Mouse (Mus musculus) heart, embryonic 15.5 days (tissue): ENCODE data around the gene Ly6g5b. TPM values are rescaled to one million over a fixed set of nuclear protein-coding genes. Genes with fewer than 3 reads are reported as not detected.

Experiments used
- ATAC-seq: fragments of 200-750 bp; cut with Nextera tagmentation; replicated peaks from 2 replicates; pipeline ENCODE4 v1.8.0; 2017; ENCODE audit warnings: low read depth, moderate TSS enrichment; ENCODE audit not compliant: insufficient number of reproducible peaks, insufficient read depth, low FRiP score
- H3K27ac ChIP-seq: fragments of 300-500 bp; sonication (generic); 2 replicates; pipeline ENCODE4 v1.5.1; 2015; ENCODE audit warnings: mild to moderate bottlenecking, inconsistent platforms
- H3K27me3 ChIP-seq: fragments of 300-500 bp; sonication (generic); 2 replicates; pipeline ENCODE4 v1.6.1; 2015; ENCODE audit warnings: inconsistent platforms
- H3K36me3 ChIP-seq: fragments of 300-500 bp; sonication (generic); 2 replicates; pipeline ENCODE4 v1.6.1; 2015; ENCODE audit warnings: mild to moderate bottlenecking, inconsistent platforms
- H3K4me1 ChIP-seq: fragments of 300-500 bp; sonication (generic); replicated peaks from 2 replicates; pipeline ENCODE4 v1.6.1; 2015; ENCODE audit warnings: inconsistent platforms
- H3K4me2 ChIP-seq: fragments of 300-500 bp; sonication (generic); 2 replicates; pipeline ENCODE4 v1.6.1; 2015; ENCODE audit warnings: inconsistent platforms, mild to moderate bottlenecking, moderate library complexity
- H3K4me3 ChIP-seq: fragments of 300-500 bp; sonication (generic); 2 replicates; pipeline ENCODE4 v1.5.1; 2015; ENCODE audit warnings: mild to moderate bottlenecking, inconsistent platforms
- H3K9ac ChIP-seq: fragments of 300-500 bp; sonication (generic); 2 replicates; pipeline ENCODE4 v1.6.1; 2015; ENCODE audit warnings: mild to moderate bottlenecking, inconsistent platforms
- H3K9me3 ChIP-seq: fragments of 300-500 bp; sonication (generic); replicated peaks from 2 replicates; pipeline ENCODE4 v1.6.1; 2016; ENCODE audit warnings: inconsistent platforms
- WGBS: fragments of 180-500 bp; shearing (Covaris S2); methylation state at CpG from one replicate; pipeline ENCODE4 v1.1.7; 2015; ENCODE audit warnings: mixed read lengths; 5-methylcytosine and 5-hydroxymethylcytosine counted together
- polyA plus RNA-seq: library from polyadenylated mRNA; unstranded; fragments of >200 nt; fragmentation: Nextera tagmentation; extraction: Ambion mirVana; gene quantifications from 2 replicates; pipeline ENCODE4 v1.2.1, GENCODE M21; 2015

The Ly6g5b gene
- polyA plus RNA-seq, 1 experiment from 2014 or later = 0.31 TPM

DNA sequence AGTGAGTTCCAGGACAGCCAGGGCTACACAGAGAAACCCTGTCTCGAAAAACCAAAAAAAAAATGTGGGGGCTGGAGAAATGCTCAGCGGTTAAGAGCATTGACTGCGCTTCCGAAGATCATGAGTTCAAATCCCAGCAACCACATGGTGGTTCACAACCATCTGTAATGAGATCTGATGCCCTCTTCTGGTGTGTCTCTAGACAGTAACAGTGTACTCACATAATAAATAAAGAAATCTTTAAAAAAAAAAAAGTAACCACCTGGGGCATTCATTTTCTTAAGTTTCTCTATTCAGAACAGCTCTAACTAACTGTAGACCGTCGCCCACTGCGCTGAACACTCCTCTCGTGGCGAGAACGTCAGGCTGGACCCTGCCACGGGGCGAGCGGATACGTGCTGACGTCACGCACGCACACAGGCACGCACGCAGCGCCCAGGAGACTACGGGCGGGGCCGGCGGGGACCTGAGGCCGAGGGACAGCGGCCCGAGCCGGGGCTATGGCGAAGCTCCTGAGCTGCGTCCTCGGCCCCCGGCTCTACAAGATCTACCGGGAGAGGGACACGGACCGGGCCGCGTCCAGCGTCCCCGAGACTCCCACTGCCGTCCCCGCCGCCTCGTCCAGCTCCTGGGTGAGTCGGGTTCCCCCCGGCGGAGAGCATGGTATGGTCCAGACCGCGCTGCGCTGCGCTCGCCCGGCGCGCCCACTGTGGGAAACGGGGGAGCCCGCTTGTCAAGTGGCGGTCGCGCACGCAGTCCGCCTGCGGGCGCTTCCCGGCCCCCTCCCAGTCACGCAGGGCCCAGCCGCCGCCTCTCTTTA lies 26.2 kb downstream of the Ly6g5b start, which contains the start of gene Abhd16a:
Abhd16a (plus strand) TSS at position 439 of the 820 bp plus-strand sequence.
- H3K4me2 ChIP-seq = peak within 1 kb of the TSS; percentile 74
- peak within 1 kb of the TSS; percentile 59 for H3K4me3 ChIP-seq
- H3K9me3 ChIP-seq = no peaks in the 10 kb centered on the region
- H3K4me1 ChIP-seq = peaks cover 11% of the 10 kb centered on the region
- no peaks in the 10 kb centered on the region for H3K27me3 ChIP-seq
- WGBS = 3% methylated on average over 67 of the region's 67 CpGs
- H3K27ac ChIP-seq = peak within 1 kb of the TSS; percentile 95
- ATAC-seq = peak; percentile 97
- peaks cover 22% of the 10 kb centered on the region for H3K36me3 ChIP-seq
- H3K9ac ChIP-seq = peak within 1 kb of the TSS; percentile 82

DNA sequence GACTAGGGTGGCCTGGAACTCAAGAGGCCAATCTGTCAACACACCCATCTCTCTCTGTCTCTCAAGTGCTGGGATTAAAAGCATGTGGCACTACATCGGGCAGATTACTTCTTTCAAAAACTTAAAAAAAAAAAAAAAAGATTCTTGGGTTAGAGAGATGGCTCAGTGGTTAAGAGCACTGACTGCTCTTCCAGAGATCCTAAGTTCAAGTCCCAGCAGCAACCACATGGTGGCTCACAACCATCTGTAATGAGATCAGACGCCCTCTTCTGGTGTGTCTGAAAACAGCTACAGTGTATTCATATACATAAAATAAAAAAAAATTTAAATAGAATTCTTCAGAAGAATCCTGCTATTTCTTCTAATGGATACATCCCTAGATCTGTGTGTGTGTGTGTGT lies 27.1 kb downstream of the Ly6g5b start:
- Histone ChIP-seq H3K4me1 (peaks cover 11% of the 10 kb centered on the region), H3K4me2 (no peak overlapping the region), H3K4me3 (no peak overlapping the region), H3K36me3 (peaks cover 15% of the 10 kb centered on the region), H3K9ac (no peak overlapping the region), H3K27me3 (no peaks in the 10 kb centered on the region), H3K9me3 (no peaks in the 10 kb centered on the region), H3K27ac (no peak overlapping the region)
- WGBS = 29% methylated on average over 2 of the region's 2 CpGs
- ATAC-seq = no peak

DNA sequence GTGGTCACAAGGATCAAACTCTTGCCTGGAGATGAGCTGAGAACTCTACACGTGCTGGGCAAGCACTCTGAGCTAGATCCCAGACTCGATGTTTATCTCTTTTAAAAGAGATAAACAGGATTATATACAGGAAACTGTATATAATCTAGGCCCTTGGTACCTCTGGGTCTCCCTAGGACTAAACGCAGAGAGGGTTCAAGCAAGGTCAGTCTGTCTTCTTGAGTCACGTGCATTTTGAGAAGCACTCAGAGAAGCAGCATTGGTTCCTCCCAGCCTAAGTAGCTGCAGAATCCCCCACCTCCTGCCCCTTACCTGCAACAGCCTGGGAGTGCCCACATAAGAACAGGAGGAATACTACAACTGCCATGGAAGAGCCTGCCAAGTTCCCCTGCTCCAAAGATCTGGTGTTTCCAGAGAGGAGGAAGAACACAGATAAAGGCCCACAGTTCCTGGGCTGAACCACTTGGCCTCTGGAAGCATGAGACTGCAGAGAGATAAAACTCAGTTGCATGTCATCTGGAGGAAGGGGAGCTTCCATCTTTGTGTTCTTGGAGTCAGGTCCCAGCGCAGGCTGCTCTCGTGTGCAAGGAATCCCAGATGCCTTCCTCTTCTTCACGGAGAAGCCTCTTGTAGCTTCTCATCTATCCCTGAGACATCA lies 29.9 kb downstream of the Ly6g5b start, which contains the start of gene Ly6g6f:
Ly6g6f (minus strand) TSS at position 403 of the 658 bp plus-strand sequence.
- 50% methylated on average over 7 of the region's 7 CpGs for WGBS
- Histone ChIP-seq H3K4me3 (no peak within 1 kb of the TSS), H3K9ac (no peak within 1 kb of the TSS), H3K27me3 (0 out of 2 replicates have a peak, but pooled peaks cover 4% of the 10 kb centered on the region), H3K4me2 (no peak within 1 kb of the TSS), H3K9me3 (no peaks in the 10 kb centered on the region), H3K36me3 (no peaks in the 10 kb centered on the region), H3K4me1 (peaks cover 6% of the 10 kb centered on the region), H3K27ac (no peak within 1 kb of the TSS)
- no peak for ATAC-seq

DNA sequence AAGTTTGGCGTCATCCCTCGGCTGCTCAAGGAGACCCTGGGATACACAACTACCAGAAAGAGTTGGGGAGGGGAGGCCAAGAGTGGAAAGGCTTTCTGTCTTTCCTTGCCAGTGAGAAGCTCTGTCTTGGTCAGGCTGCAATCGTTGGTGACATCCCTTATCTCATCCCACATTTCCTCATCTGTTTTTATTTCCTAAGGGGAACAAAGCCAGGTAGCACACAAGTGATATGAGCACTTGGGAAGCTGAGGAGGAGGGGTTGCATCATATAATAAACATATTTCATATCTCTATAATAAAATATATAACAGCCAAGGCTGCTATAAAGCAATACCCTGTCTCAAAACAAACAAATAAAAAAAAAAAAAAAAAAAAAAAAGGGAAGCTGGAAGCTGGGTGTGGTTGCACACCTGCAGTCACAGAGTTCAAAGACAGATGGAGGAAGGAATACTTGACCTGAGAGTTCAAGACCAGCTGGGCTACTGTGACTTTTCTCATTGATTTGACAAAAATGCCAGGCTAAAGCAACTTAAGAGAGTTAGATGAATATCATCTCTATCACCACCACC lies 31.2 kb downstream of the Ly6g5b start:
- Histone ChIP-seq H3K36me3 (no peaks in the 10 kb centered on the region), H3K4me2 (no peak overlapping the region), H3K4me1 (peaks cover 10% of the 10 kb centered on the region), H3K27ac (no peak overlapping the region), H3K27me3 (0 out of 2 replicates have a peak, but pooled peaks cover 4% of the 10 kb centered on the region), H3K9me3 (no peaks in the 10 kb centered on the region), H3K9ac (no peak overlapping the region), H3K4me3 (no peak overlapping the region)
- no peak for ATAC-seq
- WGBS = 55% methylated on average over 3 of the region's 3 CpGs

DNA sequence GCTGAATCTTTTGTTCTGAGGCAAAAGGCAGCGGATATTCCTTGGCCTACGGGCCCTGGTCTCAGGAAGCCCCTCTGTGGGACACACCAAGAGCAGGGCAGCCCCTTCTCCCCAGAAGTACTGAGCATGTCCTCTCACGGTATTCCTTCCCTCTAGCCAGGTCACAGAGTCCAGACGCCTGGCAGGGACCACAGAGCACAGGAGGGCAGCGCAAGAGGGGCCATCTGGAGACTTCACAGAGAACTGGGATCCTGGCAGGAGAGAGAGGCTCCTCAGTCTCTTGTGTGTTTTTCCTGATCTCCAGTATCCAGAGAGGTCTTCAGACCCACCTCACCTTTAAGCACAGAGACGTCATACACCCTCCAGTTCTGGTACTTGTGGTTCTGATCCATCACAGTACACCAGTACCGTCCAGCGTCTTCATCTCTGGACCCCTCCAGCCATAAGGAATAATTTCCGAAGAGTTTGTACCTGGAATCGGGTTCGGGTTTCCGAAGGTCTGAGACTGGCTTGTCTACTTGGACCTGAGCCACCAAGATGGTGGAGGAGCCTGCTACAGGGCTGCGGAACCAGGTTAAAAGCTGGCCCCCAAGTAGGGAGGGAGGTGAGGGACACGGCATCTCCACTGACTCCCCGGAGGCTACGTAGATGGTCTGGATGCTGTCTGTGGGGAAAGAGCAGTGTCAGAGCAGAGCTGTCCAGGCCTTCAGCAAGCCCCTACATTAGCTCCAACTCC lies 32.2 kb downstream of the Ly6g5b start:
- ATAC-seq = no peak
- WGBS = 76% methylated on average over 16 of the region's 16 CpGs

DNA sequence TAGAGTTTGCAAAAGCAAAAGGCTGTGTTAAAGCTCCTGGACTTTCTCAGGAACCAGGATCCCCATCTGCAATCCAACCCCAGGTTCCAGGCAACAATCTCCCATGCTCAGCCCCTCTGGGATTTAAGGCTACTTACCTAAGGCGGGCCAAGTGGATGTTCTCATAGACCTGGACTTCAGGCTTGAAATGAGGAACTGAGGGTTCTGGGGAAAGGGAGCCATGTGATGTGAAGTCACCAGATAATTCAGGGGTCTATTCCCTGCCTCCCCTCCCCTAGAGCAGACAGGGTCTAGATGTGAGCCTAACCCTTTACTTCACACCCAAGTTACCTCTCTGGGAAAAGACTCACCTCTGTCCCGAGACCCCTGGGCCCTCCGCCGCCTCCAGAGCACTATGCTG lies 34.5 kb downstream of the Ly6g5b start:
- H3K9ac ChIP-seq = no peak overlapping the region
- H3K4me3 ChIP-seq = no peak overlapping the region
- ATAC-seq = no peak
- WGBS = 82% methylated on average over 4 of the region's 4 CpGs
- no peak overlapping the region for H3K27ac ChIP-seq
- no peaks in the 10 kb centered on the region for H3K36me3 ChIP-seq
- H3K9me3 ChIP-seq = no peaks in the 10 kb centered on the region
- no peak overlapping the region for H3K4me2 ChIP-seq
- H3K4me1 ChIP-seq = peaks cover 26% of the 10 kb centered on the region
- 0 out of 2 replicates have a peak, but pooled peaks cover 4% of the 10 kb centered on the region for H3K27me3 ChIP-seq

More for the DNA sequence above, 32.2 kb downstream of the Ly6g5b start:
- Histone ChIP-seq H3K4me1 (peaks cover 12% of the 10 kb centered on the region), H3K27ac (no peak overlapping the region), H3K27me3 (0 out of 2 replicates have a peak, but pooled peaks cover 4% of the 10 kb centered on the region), H3K9ac (no peak overlapping the region), H3K9me3 (no peaks in the 10 kb centered on the region), H3K36me3 (no peaks in the 10 kb centered on the region), H3K4me2 (no peak overlapping the region), H3K4me3 (no peak overlapping the region)

DNA sequence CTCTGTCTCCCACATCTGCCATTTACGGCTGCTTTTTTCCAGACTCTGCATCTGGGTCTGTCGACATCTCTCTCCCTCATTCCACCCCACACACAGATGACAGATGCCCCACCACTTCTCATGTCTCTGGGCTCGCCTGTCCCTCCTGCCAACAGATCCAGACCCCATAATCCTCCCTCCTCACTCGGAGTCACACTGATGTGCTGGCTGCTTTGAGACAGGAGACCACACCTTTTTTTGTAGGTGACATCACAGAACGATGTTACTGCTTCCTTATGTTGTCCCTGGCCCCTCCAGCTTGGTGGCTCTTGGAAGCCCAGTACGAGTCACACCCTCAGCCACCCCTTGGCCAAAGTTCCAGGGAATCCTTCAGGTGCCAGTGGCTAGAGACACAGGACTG lies 35.0 kb downstream of the Ly6g5b start:
- Histone ChIP-seq H3K4me2 (peak overlapping the region; percentile 52), H3K9me3 (no peaks in the 10 kb centered on the region), H3K4me3 (no peak overlapping the region), H3K36me3 (no peaks in the 10 kb centered on the region), H3K27ac (0 out of 2 replicates have a peak overlapping the region, but pooled peaks have one; percentile 8), H3K27me3 (0 out of 2 replicates have a peak, but pooled peaks cover 4% of the 10 kb centered on the region), H3K4me1 (peaks cover 26% of the 10 kb centered on the region), H3K9ac (no peak overlapping the region)
- WGBS = 35% methylated on average over 6 of the region's 6 CpGs
- no peak for ATAC-seq

DNA sequence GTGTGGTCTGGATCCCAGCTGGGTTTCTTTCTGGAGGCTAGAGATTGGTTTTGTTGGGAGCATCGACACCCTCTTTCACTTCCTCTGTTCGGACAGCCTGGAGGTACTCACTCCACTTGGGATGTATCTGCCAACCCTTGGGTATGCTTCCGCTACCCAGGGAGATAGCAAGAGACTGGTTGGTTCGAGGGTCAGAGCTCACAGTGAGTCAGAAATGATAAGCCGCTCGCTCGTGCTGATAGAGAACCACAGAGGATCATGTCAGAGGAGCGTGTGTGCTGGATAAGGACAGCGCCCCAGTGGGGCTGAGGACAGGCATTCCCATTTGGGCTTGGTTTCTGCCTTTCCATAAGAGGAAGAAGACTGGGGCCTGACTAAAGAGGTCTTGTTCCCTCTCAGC lies 35.5 kb downstream of the Ly6g5b start:
- Histone ChIP-seq H3K4me1 (peaks cover 26% of the 10 kb centered on the region), H3K9ac (no peak overlapping the region), H3K27me3 (0 out of 2 replicates have a peak, but pooled peaks cover 4% of the 10 kb centered on the region), H3K4me2 (peak overlapping the region; percentile 52), H3K27ac (0 out of 2 replicates have a peak overlapping the region, but pooled peaks have one; percentile 8), H3K4me3 (no peak overlapping the region), H3K36me3 (no peaks in the 10 kb centered on the region), H3K9me3 (no peaks in the 10 kb centered on the region)
- WGBS = 17% methylated on average over 9 of the region's 9 CpGs
- ATAC-seq = no peak; the same call in 1 of the 2 replicates

DNA sequence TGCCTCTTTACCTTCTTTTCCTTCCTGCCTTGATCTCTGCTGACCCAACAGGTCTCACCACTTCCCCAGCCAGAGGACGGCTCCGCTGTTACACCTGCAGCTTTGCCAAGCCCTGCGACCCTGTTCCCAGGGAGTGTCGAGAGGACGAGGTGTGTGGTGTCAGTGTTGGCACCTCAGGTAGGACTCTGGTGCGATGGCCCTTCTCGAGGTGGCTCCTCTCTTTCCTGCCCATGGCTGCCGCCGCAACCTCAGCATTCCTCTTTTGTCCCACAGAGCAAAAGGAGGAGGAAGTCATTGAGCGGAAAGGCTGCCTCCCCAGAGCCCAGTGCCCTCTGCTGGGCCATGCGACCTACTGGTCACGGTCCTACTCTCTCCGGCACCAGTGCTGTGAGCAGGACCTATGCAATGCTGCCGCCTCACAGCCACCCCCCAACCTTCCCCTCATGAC lies 37.4 kb downstream of the Ly6g5b start, which contains the start of gene Ly6g6d:
Ly6g6d (minus strand) TSS at position 280 of the 448 bp plus-strand sequence.
- peak within 1 kb of the TSS; percentile 42 for H3K9ac ChIP-seq
- WGBS = 12% methylated on average over 14 of the region's 14 CpGs
- peaks cover 26% of the 10 kb centered on the region for H3K4me1 ChIP-seq
- no peaks in the 10 kb centered on the region for H3K36me3 ChIP-seq
- peaks cover 4% of the 10 kb centered on the region; the same call in 1 of the 2 replicates for H3K27me3 ChIP-seq
- H3K27ac ChIP-seq = peak within 1 kb of the TSS; percentile 10; the same call in 1 of the 2 replicates
- no peaks in the 10 kb centered on the region for H3K9me3 ChIP-seq
- peak; percentile 43; the same call in 1 of the 2 replicates for ATAC-seq
- peak within 1 kb of the TSS; percentile 37 for H3K4me3 ChIP-seq
- H3K4me2 ChIP-seq = peak within 1 kb of the TSS; percentile 59

DNA sequence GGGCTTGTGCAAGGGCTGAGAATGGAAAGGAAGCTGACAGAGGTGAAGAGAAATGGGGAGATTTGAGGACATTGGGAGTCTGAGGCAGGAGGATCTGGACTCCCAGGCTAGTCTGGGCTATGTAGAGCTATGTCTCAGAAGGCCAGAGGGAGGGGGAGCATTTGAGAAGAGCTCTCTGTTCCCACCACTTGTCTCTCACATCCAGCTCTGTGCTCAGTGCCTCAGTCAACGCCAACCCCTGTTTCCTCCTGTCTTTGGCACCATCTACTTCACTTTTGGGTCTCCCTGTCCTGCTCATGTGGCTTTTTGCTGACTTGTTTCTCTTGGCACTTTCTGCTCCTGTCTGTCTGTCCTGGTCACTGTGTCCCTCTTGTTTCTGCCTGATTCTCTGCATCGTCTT lies 37.9 kb downstream of the Ly6g5b start:
- 41% methylated on average over 2 of the region's 2 CpGs for WGBS

More for the DNA sequence above, 37.9 kb downstream of the Ly6g5b start:
- Histone ChIP-seq H3K27me3 (peaks cover 4% of the 10 kb centered on the region; the same call in 1 of the 2 replicates), H3K27ac (peak overlapping the region; percentile 10; the same call in 1 of the 2 replicates), H3K4me3 (peak overlapping the region; percentile 37), H3K4me1 (peaks cover 26% of the 10 kb centered on the region), H3K9ac (peak overlapping the region; percentile 14; the same call in 1 of the 2 replicates), H3K9me3 (no peaks in the 10 kb centered on the region), H3K36me3 (no peaks in the 10 kb centered on the region), H3K4me2 (peak overlapping the region; percentile 59)
- ATAC-seq = no peak
